Mouse (Mus musculus) midbrain, embryonic 10.5 days (tissue): Measurements from ENCODE around the gene Grb14. TPM values are rescaled to one million over a fixed set of nuclear protein-coding genes. Genes with fewer than 3 reads are reported as not detected.
A peak's percentile ranks its signal among the peaks of the same experiment; 100 is the strongest.

Source experiments
- DNase-seq: peaks from one replicate; pipeline ENCODE4 v3.0.0-alpha.2; 2017; ENCODE audit warnings: low spot score
- H3K27ac ChIP-seq: fragments of 300-500 bp; sonication (generic); replicated peaks from 2 replicates; pipeline ENCODE4 v1.5.1; 2016; ENCODE audit warnings: mild to moderate bottlenecking
- H3K27me3 ChIP-seq: fragments of 300-500 bp; sonication (generic); 2 replicates; pipeline ENCODE4 v1.6.1; 2016; ENCODE audit warnings: low read depth, mild to moderate bottlenecking; ENCODE audit not compliant: poor library complexity, severe bottlenecking
- H3K36me3 ChIP-seq: fragments of 300-500 bp; sonication (generic); 2 replicates; pipeline ENCODE4 v1.6.1; 2016; ENCODE audit warnings: mild to moderate bottlenecking, moderate library complexity
- H3K4me1 ChIP-seq: fragments of 300-500 bp; sonication (generic); 2 replicates; pipeline ENCODE4 v1.6.1; 2016
- H3K4me3 ChIP-seq: fragments of 300-500 bp; sonication (generic); 2 replicates; pipeline ENCODE4 v1.5.1; 2016; ENCODE audit warnings: mild to moderate bottlenecking, moderate library complexity
- H3K9me3 ChIP-seq: fragments of 300-500 bp; sonication (generic); replicated peaks from 2 replicates; pipeline ENCODE4 v1.6.1; 2016; ENCODE audit warnings: mild to moderate bottlenecking
- whole genome bisulfite sequencing: fragments of 180-500 bp; shearing (Covaris S2); methylation state at CpG from one replicate; pipeline ENCODE4 v1.1.7; 2016; 5-methylcytosine and 5-hydroxymethylcytosine counted together
- polyA plus RNA-seq: library from polyadenylated mRNA; unstranded; fragments of >200 nt; fragmentation: Nextera tagmentation; extraction: Ambion mirVana; gene quantifications from 2 replicates; pipeline ENCODE4 v1.2.1, GENCODE M21; 2016

The Grb14 gene
- polyA plus RNA-seq, 1 experiment from 2014 or later = 3.9 TPM

DNA sequence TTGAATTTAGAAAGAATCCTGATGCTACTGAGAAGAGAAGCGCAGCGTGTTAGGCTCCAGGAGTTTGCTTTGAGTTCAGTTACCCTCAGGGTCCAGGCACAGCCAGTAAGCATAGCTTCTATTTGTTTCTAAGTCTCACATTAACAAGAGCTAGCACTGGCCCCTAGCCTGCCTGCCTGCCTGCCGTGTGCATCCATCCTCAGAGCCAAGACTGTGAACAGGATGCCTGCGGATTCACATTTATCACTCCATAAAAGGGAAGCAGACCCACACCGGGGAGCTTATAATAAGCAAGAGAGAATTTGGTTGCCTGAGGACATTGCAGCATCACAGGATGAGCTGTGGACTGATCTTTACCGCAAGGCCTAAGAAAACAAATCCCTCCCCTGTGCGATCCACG, 53.8 kb downstream of the Grb14 start:
- Histone ChIP-seq H3K27me3 (no peaks in the 10 kb centered on the region), H3K4me3 (no peak overlapping the region), H3K27ac (no peak overlapping the region), H3K36me3 (no peaks in the 10 kb centered on the region), H3K4me1 (peaks cover 14% of the 10 kb centered on the region), H3K9me3 (no peaks in the 10 kb centered on the region)
- DNase-seq = no peak
- 74% methylated on average over 8 of the region's 8 CpGs for WGBS

DNA sequence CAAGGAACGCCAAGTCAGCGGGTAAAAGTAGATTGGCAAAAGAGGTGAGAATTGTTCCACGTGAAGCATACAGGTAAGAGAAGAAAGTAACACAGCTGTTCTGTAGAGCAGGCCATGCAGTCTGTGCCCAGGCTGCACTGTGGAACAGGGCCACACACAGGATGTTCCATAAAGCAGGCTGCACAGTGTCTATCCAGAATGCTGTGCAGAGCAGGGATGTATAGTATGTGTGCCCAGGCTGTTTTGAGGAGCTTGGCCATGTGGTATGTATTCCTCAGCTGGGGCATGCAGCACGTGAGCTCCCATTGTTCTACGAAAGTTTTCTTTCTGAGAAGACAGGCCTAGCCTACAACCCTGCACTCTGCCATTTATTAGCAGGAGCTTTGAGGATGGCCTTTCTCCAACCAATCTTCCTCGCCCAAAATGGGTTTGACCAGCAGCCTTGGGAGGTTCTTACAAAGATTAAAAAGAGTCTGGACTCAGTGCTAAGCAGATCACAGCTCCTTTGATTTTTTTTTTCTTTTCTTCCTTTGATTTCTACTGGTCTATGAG, 57.8 kb downstream of the Grb14 start:
- DNase-seq = no peak
- peaks cover 18% of the 10 kb centered on the region for H3K4me1 ChIP-seq
- WGBS = 77% methylated on average over 6 of the region's 6 CpGs
- H3K36me3 ChIP-seq = no peaks in the 10 kb centered on the region
- H3K27ac ChIP-seq = peak overlapping the region; percentile 66
- H3K27me3 ChIP-seq = no peaks in the 10 kb centered on the region
- H3K4me3 ChIP-seq = no peak overlapping the region
- H3K9me3 ChIP-seq = no peaks in the 10 kb centered on the region

DNA sequence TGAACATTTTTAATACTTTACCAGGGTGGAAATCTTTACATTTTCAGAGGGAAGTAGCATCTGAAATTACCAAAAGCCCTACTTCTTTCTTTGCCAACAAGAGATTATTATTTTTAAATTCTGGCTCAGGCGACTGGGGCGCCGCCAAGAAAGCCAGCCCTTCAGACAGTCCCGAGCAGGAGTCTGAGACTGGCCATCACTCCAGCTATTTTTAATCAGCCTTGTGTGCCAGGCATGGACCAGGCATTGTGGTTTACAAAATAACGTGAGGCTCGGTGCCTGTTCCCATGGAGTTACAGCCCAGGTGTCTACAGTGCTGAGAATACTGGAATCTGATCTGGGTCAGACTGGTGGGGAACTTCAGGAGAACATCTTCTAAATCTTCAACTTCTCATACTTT, 58.5 kb downstream of the Grb14 start:
- peaks cover 18% of the 10 kb centered on the region for H3K4me1 ChIP-seq
- no peaks in the 10 kb centered on the region for H3K36me3 ChIP-seq
- no peak for DNase-seq
- no peaks in the 10 kb centered on the region for H3K9me3 ChIP-seq
- no peaks in the 10 kb centered on the region for H3K27me3 ChIP-seq
- no peak overlapping the region for H3K4me3 ChIP-seq
- H3K27ac ChIP-seq = no peak overlapping the region
- 88% methylated on average over 6 of the region's 6 CpGs for WGBS

DNA sequence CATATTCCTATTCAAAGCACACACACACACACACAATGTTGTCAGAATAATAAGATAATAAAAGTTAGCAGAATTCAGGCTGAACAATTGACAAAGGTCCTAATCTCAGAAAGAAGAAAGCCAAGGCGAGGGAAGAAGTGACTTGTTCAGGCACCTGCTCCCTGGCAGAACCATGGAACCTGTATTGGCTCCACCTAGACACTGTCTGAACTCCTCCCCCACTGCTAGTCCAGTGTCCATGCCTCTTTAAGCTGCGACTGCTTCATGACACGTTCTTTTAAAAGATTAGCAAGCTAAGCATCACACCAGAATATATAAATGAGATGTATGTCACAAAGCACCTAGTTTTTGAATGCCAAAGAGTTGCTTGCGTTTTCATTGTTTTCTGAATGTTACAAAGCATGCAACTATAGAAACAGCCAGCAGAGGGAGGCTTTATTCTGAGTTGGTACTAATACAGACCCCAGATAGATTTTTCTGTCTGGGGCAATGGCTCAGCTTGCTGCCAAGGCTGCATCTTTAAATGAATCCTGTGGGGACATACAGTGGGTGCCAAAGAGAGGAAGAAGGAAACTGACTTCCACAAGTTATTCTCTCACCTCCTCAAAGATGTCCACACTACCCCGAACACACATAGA, 59.4 kb downstream of the Grb14 start:
- H3K36me3 ChIP-seq = no peaks in the 10 kb centered on the region
- no peak overlapping the region for H3K4me3 ChIP-seq
- peaks cover 23% of the 10 kb centered on the region for H3K4me1 ChIP-seq
- no peak for DNase-seq
- no peaks in the 10 kb centered on the region for H3K27me3 ChIP-seq
- H3K9me3 ChIP-seq = no peaks in the 10 kb centered on the region
- no peak overlapping the region for H3K27ac ChIP-seq
- WGBS = 35% methylated on average over 5 of the region's 5 CpGs

DNA sequence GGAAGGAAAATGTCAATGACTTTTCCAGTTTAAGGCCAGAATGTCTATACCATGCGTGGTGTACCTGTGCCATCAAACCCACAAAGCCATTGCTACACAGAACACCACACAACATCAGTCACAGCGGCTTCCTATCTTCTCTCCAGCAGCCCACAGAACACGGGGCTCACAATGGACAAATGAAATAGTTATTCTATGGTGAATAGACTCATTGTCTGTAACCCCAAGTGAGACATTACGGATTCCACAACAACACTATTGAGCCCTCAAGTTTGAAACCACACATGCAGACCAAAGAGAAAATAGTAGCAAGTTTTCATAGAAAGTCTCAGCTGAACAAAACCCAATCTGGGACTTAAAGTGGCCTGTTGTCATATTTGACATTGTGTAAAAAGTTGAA, 62.6 kb downstream of the Grb14 start:
- Histone ChIP-seq H3K27ac (no peak overlapping the region), H3K4me3 (no peak overlapping the region), H3K4me1 (peaks cover 14% of the 10 kb centered on the region), H3K27me3 (no peaks in the 10 kb centered on the region), H3K9me3 (no peaks in the 10 kb centered on the region), H3K36me3 (no peaks in the 10 kb centered on the region)
- no peak for DNase-seq
- 80% methylated on average over 4 of the region's 4 CpGs for WGBS

DNA sequence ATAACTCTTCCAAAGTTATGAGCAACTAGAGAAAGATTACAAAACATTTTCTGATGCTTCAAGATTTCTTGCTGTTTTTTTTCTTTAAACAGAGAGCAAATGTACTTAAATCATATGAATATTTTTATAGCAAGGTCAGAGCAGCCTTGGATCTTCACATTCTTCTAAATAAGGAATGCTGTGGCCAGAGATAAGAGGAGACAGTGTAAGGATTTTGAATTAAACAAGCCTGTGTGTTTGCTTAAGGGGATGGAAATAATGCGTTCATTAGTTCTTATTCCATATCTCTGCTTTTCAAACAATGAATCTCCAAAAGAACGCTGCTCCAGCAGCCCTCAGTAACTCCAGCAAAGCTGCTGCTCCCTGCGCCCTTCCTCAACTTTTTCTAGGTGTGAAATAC, 63.4 kb downstream of the Grb14 start:
- no peak overlapping the region for H3K27ac ChIP-seq
- no peak for DNase-seq
- no peaks in the 10 kb centered on the region for H3K9me3 ChIP-seq
- no peak overlapping the region for H3K4me3 ChIP-seq
- peaks cover 9% of the 10 kb centered on the region; the same call in 1 of the 2 replicates for H3K4me1 ChIP-seq
- 79% methylated on average over 3 of the region's 3 CpGs for WGBS
- no peaks in the 10 kb centered on the region for H3K27me3 ChIP-seq
- no peaks in the 10 kb centered on the region for H3K36me3 ChIP-seq

DNA sequence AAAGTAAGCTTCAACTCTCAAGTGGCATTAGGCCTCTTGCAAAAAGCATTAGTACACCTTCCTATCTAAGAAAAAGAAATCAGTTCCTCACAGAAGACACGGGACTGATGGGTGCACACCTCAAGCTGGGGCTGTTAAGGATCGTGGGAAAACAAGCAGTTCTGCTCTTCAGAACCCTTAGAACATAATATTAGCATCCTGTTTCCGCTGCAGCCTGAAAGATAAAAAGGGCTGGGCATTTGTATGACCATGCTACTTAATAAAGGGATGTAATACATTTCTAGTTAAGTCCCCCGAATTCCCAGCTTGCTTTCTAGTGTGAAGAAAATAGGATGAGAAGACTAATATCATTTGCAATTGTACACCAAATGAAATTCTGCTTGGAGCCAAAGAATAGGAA, 65.1 kb downstream of the Grb14 start:
- H3K36me3 ChIP-seq = no peaks in the 10 kb centered on the region
- DNase-seq = no peak
- H3K27ac ChIP-seq = no peak overlapping the region
- H3K4me1 ChIP-seq = peaks cover 4% of the 10 kb centered on the region; the same call in 1 of the 2 replicates
- WGBS = 86% methylated on average over 4 of the region's 4 CpGs
- H3K27me3 ChIP-seq = no peaks in the 10 kb centered on the region
- no peaks in the 10 kb centered on the region for H3K9me3 ChIP-seq
- no peak overlapping the region for H3K4me3 ChIP-seq

DNA sequence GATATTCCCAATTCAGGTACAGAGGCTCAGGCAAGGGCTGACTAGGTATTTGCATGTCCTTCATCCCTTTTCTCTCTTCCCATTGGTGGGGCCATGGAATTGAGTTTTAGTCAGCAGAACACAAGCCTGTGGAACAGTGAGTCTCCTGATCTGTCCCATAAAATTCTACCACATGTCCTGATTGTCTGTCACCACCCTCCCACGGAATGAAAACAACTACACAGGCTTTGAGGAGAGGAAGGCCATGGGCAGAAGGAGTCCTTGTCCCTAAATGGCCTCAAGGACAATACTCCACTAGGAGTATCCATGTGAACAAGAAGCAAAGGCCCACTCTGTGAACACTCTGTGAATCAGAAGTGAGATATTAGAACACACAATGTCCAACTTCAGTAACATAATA, 69.3 kb downstream of the Grb14 start:
- DNase-seq = no peak
- H3K4me3 ChIP-seq = no peak overlapping the region
- no peaks in the 10 kb centered on the region for H3K27me3 ChIP-seq
- 69% methylated on average over 1 of the region's 1 CpGs for WGBS
- H3K27ac ChIP-seq = no peak overlapping the region
- no peaks in the 10 kb centered on the region for H3K4me1 ChIP-seq
- H3K36me3 ChIP-seq = no peaks in the 10 kb centered on the region
- no peaks in the 10 kb centered on the region for H3K9me3 ChIP-seq

DNA sequence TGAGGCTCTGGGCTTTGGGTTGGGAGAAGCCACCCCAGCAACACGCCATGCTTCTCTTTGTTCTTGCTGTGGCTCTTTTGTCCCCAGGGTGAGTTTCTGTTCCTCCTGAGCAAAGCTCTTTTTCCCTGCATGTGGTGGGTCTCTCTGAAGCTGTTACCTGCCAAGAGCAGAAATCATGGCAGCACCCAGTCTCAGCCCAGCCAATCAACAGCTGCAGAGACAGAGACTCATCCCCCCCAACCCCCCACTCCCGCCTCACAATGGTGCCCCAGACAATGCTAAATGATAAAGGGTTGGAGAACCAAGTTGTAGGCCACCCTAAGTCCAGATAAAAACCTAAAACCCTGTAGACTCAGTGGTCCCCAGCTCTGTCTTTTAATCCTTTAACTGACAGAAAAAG, 75.6 kb downstream of the Grb14 start:
- Histone ChIP-seq H3K27ac (no peak overlapping the region), H3K36me3 (no peaks in the 10 kb centered on the region), H3K4me3 (no peak overlapping the region), H3K9me3 (no peaks in the 10 kb centered on the region), H3K27me3 (no peaks in the 10 kb centered on the region), H3K4me1 (peaks cover 5% of the 10 kb centered on the region; the same call in 1 of the 2 replicates)
- 52% methylated on average over 2 of the region's 2 CpGs for WGBS
- DNase-seq = no peak

DNA sequence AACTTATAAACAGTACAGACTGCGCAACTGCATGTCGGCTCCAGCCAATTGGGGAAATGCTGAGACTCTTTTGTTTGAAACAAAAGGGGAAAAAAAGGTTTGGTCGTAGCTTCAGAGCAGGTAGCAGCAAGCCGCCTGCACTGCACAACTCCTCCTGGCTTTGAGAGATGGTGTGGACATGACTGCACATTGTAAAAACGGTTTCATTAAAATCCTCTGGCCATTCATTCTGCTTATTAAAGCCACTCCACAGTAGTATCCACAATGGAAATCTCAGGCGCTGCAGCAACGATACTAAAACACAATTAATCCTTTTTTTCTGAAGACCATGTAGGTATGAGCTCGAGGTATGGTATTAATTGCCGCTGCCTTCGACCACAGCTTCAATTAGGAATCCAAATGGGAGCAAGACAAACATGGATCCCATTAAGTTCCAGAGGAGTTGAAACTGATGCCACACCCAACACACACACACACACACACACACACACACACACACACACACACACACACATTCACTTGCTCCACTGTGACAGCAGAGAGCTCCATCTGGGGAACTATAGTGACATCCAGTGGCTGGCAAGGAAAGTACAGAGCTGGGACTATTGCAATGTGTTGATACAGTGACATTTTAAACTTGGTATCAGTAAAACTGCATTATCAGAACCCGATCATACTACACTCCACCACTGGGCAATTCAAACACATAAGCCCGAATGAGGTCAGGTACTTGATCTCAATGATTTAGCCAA, 76.2 kb downstream of the Grb14 start:
- Histone ChIP-seq H3K4me1 (peaks cover 5% of the 10 kb centered on the region; the same call in 1 of the 2 replicates), H3K9me3 (no peaks in the 10 kb centered on the region), H3K36me3 (no peaks in the 10 kb centered on the region), H3K27ac (no peak overlapping the region), H3K4me3 (no peak overlapping the region), H3K27me3 (no peaks in the 10 kb centered on the region)
- 81% methylated on average over 12 of the region's 12 CpGs for WGBS
- peak; percentile 33 for DNase-seq

DNA sequence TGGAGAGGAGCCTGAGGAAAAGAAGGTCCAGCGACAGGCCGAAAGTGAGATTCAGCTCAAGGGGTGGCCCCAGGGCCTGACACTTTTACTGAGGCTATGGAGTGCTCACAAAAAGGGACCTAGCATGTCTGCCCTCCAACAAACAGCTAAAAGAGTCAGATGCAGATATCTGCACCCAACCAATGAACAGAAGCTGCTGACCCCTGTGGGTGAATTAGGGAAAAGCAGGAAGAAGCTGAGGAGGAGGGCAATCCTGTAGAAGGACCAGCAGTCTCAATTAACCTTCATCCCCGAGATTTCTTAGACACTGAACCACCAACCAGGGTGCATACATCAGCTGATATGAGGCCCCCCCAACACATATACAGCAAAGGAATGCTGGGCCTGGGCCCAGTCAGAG, 77.3 kb downstream of the Grb14 start:
- no peak overlapping the region for H3K27ac ChIP-seq
- no peaks in the 10 kb centered on the region for H3K36me3 ChIP-seq
- no peaks in the 10 kb centered on the region for H3K9me3 ChIP-seq
- 74% methylated on average over 3 of the region's 3 CpGs for WGBS
- peaks cover 5% of the 10 kb centered on the region; the same call in 1 of the 2 replicates for H3K4me1 ChIP-seq
- DNase-seq = no peak
- no peaks in the 10 kb centered on the region for H3K27me3 ChIP-seq
- H3K4me3 ChIP-seq = no peak overlapping the region

DNA sequence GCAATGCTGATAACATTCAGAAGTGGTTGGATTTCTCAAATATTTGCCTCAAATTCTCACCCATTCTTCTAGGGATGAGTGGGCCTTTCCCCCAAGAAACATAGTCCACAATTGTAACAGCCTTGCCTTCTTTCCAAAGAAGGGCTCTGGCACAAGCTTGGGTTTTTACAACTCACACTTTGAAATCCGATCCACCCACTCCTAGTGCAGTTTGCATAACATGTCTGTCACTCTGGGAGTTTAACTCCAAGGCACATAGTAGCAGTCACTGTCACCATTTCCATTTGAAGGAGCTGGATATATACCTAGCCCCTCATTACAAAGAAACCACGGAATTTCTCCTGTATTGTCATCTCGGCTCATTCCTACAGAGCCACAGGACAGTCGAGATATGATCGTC, 103.9 kb downstream of the Grb14 start:
- WGBS = 71% methylated on average over 5 of the region's 5 CpGs
- H3K9me3 ChIP-seq = no peaks in the 10 kb centered on the region
- no peaks in the 10 kb centered on the region for H3K36me3 ChIP-seq
- H3K27me3 ChIP-seq = no peaks in the 10 kb centered on the region
- H3K27ac ChIP-seq = no peak overlapping the region
- H3K4me1 ChIP-seq = peaks cover 9% of the 10 kb centered on the region
- no peak overlapping the region for H3K4me3 ChIP-seq
- no peak for DNase-seq

DNA sequence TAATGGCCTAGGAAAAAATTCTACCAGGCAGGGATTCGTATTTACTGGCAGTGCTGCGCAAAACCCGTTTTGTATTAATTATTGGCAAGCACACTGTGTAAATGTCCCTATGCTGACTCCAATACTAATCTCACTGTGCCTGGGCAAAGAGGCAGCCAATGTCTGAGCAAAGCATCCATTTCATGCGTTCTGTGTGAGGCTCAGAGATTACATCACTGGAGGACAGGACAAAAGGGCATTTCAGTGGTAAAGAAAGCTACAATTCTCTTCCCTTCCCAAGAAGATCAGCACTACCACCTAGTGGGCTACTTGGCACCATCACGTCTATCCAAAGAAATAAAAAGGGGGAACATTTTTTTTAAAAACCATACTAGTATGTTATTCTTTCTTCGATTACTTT, 109.3 kb downstream of the Grb14 start:
- no peaks in the 10 kb centered on the region for H3K4me1 ChIP-seq
- no peak overlapping the region for H3K27ac ChIP-seq
- 57% methylated on average over 6 of the region's 6 CpGs for WGBS
- H3K27me3 ChIP-seq = no peaks in the 10 kb centered on the region
- no peaks in the 10 kb centered on the region for H3K36me3 ChIP-seq
- no peak overlapping the region for H3K4me3 ChIP-seq
- peak; percentile 21 for DNase-seq
- no peaks in the 10 kb centered on the region for H3K9me3 ChIP-seq
